Mouse (Mus musculus): ENCODE data around the gene Maco1.

The Maco1 gene

GRCm38 (mm10) chr4:134769081-134769811, 83.9 kb downstream of the Maco1 start:
- DNase-seq, result no peak

GRCm38 (mm10) chr4:134768226-134768888, 84.8 kb downstream of the Maco1 start:
- DNase-seq, result no peak

GRCm38 (mm10) chr4:134767426-134768225, 85.5 kb downstream of the Maco1 start, which contains the start of gene Ldlrap1:
TSS of gene Ldlrap1 (minus strand) at chr4:134768024.
- no peak for DNase-seq

- DNase-seq, result no peak
These were observed 86.2 kb downstream of the Maco1 start for GRCm38 (mm10) chr4:134766904-134767425.

GRCm38 (mm10) chr4:134766277-134766676, 86.9 kb downstream of the Maco1 start:
- DNase-seq, result no peak

- no peak for DNase-seq
These were observed 88.8 kb downstream of the Maco1 start for GRCm38 (mm10) chr4:134764333-134764732.

- DNase-seq, result peak; percentile 81
These were observed 90.8 kb downstream of the Maco1 start for GRCm38 (mm10) chr4:134762360-134762759.

- no peak for DNase-seq
These were observed 92.3 kb downstream of the Maco1 start for GRCm38 (mm10) chr4:134760793-134761201.

- DNase-seq, result no peak
These were observed 92.9 kb downstream of the Maco1 start for GRCm38 (mm10) chr4:134760281-134760680.

GRCm38 (mm10) chr4:134759564-134759963, 93.6 kb downstream of the Maco1 start:
- DNase-seq, result no peak

GRCm38 (mm10) chr4:134758922-134759321, 94.2 kb downstream of the Maco1 start:
- no peak for DNase-seq

GRCm38 (mm10) chr4:134758367-134758766, 94.8 kb downstream of the Maco1 start:
- no peak for DNase-seq

GRCm38 (mm10) chr4:134756953-134757352, 96.2 kb downstream of the Maco1 start:
- no peak for DNase-seq

GRCm38 (mm10) chr4:134754941-134755340, 98.2 kb downstream of the Maco1 start:
- DNase-seq, result no peak

- DNase-seq, result no peak
These were observed 98.8 kb downstream of the Maco1 start for GRCm38 (mm10) chr4:134754371-134754770.

GRCm38 (mm10) chr4:134753516-134754261, 99.5 kb downstream of the Maco1 start:
- DNase-seq, result no peak

GRCm38 (mm10) chr4:134752911-134753426, 100.2 kb downstream of the Maco1 start:
- no peak for DNase-seq

Measured in layer of hippocampus, adult 9-11 months (tissue).